ENCODE assay signal across 8 mouse cellular contexts in the genomic region with DNA sequence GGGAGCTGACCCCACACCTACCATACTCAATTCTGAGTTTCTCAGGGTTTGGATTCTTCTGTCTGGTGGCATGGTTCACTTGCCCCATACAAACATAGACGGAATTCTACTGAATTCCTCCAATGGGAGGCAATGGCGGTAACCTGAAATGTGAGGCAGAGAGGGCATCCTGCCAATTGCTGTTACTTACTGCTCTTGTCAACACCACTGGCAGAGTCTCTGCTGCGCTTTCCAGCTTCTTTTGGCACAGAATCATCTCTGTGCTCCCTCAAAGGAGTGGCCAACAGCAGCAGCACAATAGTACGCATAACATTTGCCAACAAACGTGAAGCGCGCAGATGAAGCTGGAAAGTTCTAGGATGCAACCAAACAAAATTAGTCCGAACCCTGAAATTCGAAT. TPM values are rescaled to one million over a fixed set of nuclear protein-coding genes. Genes with fewer than 3 reads are reported as not detected.
A peak's percentile ranks its signal among the peaks of the same experiment; 100 is the strongest.
DNase-seq lines count a peak whose midpoint lies in the region.

No protein-coding gene starts in this region.

- intact Hi-C loops in gastrocnemius, postnatal 14 days (cut with DNase I; ENCODE audit: low total_unique reads): no loop called here

- peak; percentile 52 to 59 for DNase-seq in layer of hippocampus, adult 8-10 months (ENCODE audit: low spot score in 2 of 2)
- DNase-seq in layer of hippocampus, postnatal 25 days (ENCODE audit: extremely low spot score in 1 of 2, low spot score in 1 of 2): no peak
- DNase-seq in brain, adult 2 months (ENCODE audit: low read depth, low spot score): peak; percentile 51
- DNase-seq in gastrocnemius, postnatal 14 days: peak; percentile 41
- peak; percentile 36 for DNase-seq in lung, postnatal 14 days
- no peak for DNase-seq in cerebellum, postnatal 36 days
- DNase-seq in thymus, postnatal 14 days: no peak
- DNase-seq in kidney, adult 8-10 months: no peak

RNA-seq across cellular contexts. Expression of a gene that starts 17.1 kb away (rescaled TPM):
- 10 to 100 TPM; 16.4 to 17.8 (median 17.3) TPM for total RNA-seq in layer of hippocampus, adult 8-10 months (2022)
- 10 to 100 TPM; 18.2 to 19.3 TPM for total RNA-seq in layer of hippocampus, postnatal 25 days (2021)
- total RNA-seq in gastrocnemius, postnatal 14 days (2021): 1 to 10 TPM; 3.1 to 3.5 TPM

Comparison
In these comparisons a context has a peak if more than half of its experiments do, and no peak if none do; other contexts are left out.
1. DNase-seq: peak in layer of hippocampus, adult 8-10 months (2 of 2), brain, adult 2 months (single experiment), gastrocnemius, postnatal 14 days (single experiment) and lung, postnatal 14 days (single experiment); none in layer of hippocampus, postnatal 25 days (0 of 2), cerebellum, postnatal 36 days (0 of 2), thymus, postnatal 14 days (single experiment) and kidney, adult 8-10 months (0 of 2).